Comparison of ENCODE assay signal across 8 mouse cellular contexts in genomic region chr19:25406481-25407184, GRCm38 (mm10).
DNase-seq lines count a peak whose midpoint lies in the region; ATAC-seq and TF ChIP-seq lines count a peak whose summit lies in the region.

No protein-coding gene starts in this region.

- H3K4me3 ChIP-seq in forebrain, embryonic 14.5 days (ENCODE audit: low read depth, low read length), result peak overlapping the region; percentile 28
- H3K4me3 ChIP-seq in heart, embryonic 16.5 days (ENCODE audit: low read length), result peak overlapping the region; percentile 62
- peak overlapping the region; percentile 44 for H3K4me3 ChIP-seq in liver, embryonic 15.5 days (replicated peaks)
- H3K4me3 ChIP-seq in olfactory bulb, adult 2 months (ENCODE audit: insufficient read depth, low read depth, low read length), result peak overlapping the region; percentile 63

- no peaks in the 10 kb centered on the region for H3K9me3 ChIP-seq in forebrain, embryonic 14.5 days (replicated peaks; ENCODE audit: control insufficient read depth, low read length)
- no peaks in the 10 kb centered on the region for H3K9me3 ChIP-seq in heart, embryonic 16.5 days (replicated peaks; ENCODE audit: control insufficient read depth, low read length)
- no peaks in the 10 kb centered on the region for H3K9me3 ChIP-seq in liver, embryonic 15.5 days (replicated peaks)

- no peaks in the 10 kb centered on the region; the same call in 1 of the 2 replicates for H3K27me3 ChIP-seq in forebrain, embryonic 14.5 days (replicated peaks; ENCODE audit: control insufficient read depth, insufficient read depth, low read length)
- H3K27me3 ChIP-seq in heart, embryonic 16.5 days (ENCODE audit: control insufficient read depth, insufficient read depth, low read length), result no peaks in the 10 kb centered on the region
- peaks cover 30% of the 10 kb centered on the region for H3K27me3 ChIP-seq in liver, embryonic 15.5 days

- peak overlapping the region; percentile 71 for H3K4me2 ChIP-seq in forebrain, embryonic 14.5 days (ENCODE audit: low read length)
- H3K4me2 ChIP-seq in heart, embryonic 16.5 days (ENCODE audit: low read depth, low read length), result peak overlapping the region; percentile 77
- peak overlapping the region; percentile 53 for H3K4me2 ChIP-seq in liver, embryonic 15.5 days

- peak; percentile 18 to 61 for DNase-seq in spleen, postnatal 10 days (ENCODE audit: low spot score in 2 of 2)
- DNase-seq in spleen, adult 18-20 months, result no peak
- peak; percentile 50 for DNase-seq in forebrain, embryonic 14.5 days (ENCODE audit: low spot score)
- peak; percentile 76 to 91 for DNase-seq in kidney, postnatal 25 days
- peak; percentile 16 to 42 for DNase-seq in thymus, postnatal 36 days

- ATAC-seq in forebrain, embryonic 14.5 days, result peak; percentile 86
- peak; percentile 85 for ATAC-seq in heart, embryonic 16.5 days (replicated peaks; ENCODE audit: extremely low read depth, insufficient read depth, low FRiP score)
- ATAC-seq in liver, embryonic 15.5 days (ENCODE audit: insufficient read depth), result peak; percentile 80

- WGBS in forebrain, embryonic 14.5 days, result 3% methylated on average over 28 of the region's 28 CpGs
- 2% methylated on average over 23 of the region's 28 CpGs for WGBS in heart, embryonic 16.5 days
- WGBS in liver, embryonic 15.5 days (ENCODE audit: insufficient replicate concordance), result 3% methylated on average over 25 of the region's 28 CpGs
- WGBS in olfactory bulb, adult 2 months, result 8% methylated on average over 28 of the region's 28 CpGs

- TF ChIP-seq POLR2A in olfactory bulb, adult 2 months (IDR thresholded peaks at IDR 0.05; ENCODE audit: insufficient read depth, low read depth, low read length), result no peak

- peaks cover 21% of the 10 kb centered on the region for H3K4me1 ChIP-seq in forebrain, embryonic 14.5 days (ENCODE audit: control insufficient read depth, insufficient read depth, low read length)
- H3K4me1 ChIP-seq in heart, embryonic 16.5 days (ENCODE audit: control insufficient read depth, insufficient read depth, low read length), result peaks cover 22% of the 10 kb centered on the region
- no peaks in the 10 kb centered on the region for H3K4me1 ChIP-seq in liver, embryonic 15.5 days (replicated peaks)
- peaks cover 19% of the 10 kb centered on the region for H3K4me1 ChIP-seq in olfactory bulb, adult 2 months (ENCODE audit: control insufficient read depth, insufficient read depth, low read length)

- no peaks in the 10 kb centered on the region for H3K36me3 ChIP-seq in forebrain, embryonic 14.5 days (ENCODE audit: control insufficient read depth, insufficient read depth, low read length)
- H3K36me3 ChIP-seq in heart, embryonic 16.5 days (ENCODE audit: control insufficient read depth, insufficient read depth), result peaks cover 25% of the 10 kb centered on the region
- peaks cover 10% of the 10 kb centered on the region; the same call in 1 of the 2 replicates for H3K36me3 ChIP-seq in liver, embryonic 15.5 days (replicated peaks)

- H3K9ac ChIP-seq in forebrain, embryonic 14.5 days (ENCODE audit: low read length), result peak overlapping the region; percentile 57
- peak overlapping the region; percentile 76 for H3K9ac ChIP-seq in heart, embryonic 16.5 days (ENCODE audit: low read length)
- H3K9ac ChIP-seq in liver, embryonic 15.5 days, result 0 out of 2 replicates have a peak overlapping the region, but pooled peaks have one; percentile 6

- TF ChIP-seq CTCF in olfactory bulb, adult 2 months (IDR thresholded peaks at IDR 0.05; ENCODE audit: insufficient read depth, low read depth, low read length), result no peak

- no peak overlapping the region for H3K27ac ChIP-seq in forebrain, embryonic 14.5 days (ENCODE audit: low read depth, low read length)
- peak overlapping the region; percentile 93 for H3K27ac ChIP-seq in heart, embryonic 16.5 days (ENCODE audit: low read length)
- peak overlapping the region; percentile 62 for H3K27ac ChIP-seq in liver, embryonic 15.5 days (replicated peaks)
- H3K27ac ChIP-seq in olfactory bulb, adult 2 months (ENCODE audit: insufficient read depth, low read depth, low read length), result peak overlapping the region; percentile 25; the same call in 1 of the 2 replicates

Comparison
In these comparisons a context has a peak if more than half of its experiments do, and no peak if none do; other contexts are left out.
1. DNase-seq: peak in spleen, postnatal 10 days (2 of 2), forebrain, embryonic 14.5 days (single experiment), kidney, postnatal 25 days (2 of 2) and thymus, postnatal 36 days (2 of 2); none in spleen, adult 18-20 months (0 of 2).
2. H3K9ac ChIP-seq: peak in every context shown above with its lines; median percentile 76 in heart, embryonic 16.5 days; 57 in forebrain, embryonic 14.5 days; 6 in liver, embryonic 15.5 days.
3. Peak in every context shown above with its lines, with median percentiles within 50 percentile points of each other: ATAC-seq, H3K4me2 ChIP-seq and H3K4me3 ChIP-seq.